ENCODE assay signal across 20 mouse cellular contexts in genomic region chr1:139223804-139224203, GRCm38 (mm10).
"Had no signal": no experiment of that assay in that cellular context is flagged by ENCODE, and none has a peak within 500 bp of the region (broad histone marks: within the 10 kb centered on the region; RNA-seq: fewer than 3 reads in every experiment).

No protein-coding gene starts in this region.

- H3K4me1 ChIP-seq: limb, embryonic 15.5 days; liver, embryonic 12.5 days; liver, embryonic 15.5 days; midbrain, embryonic 12.5 days; neural tube, embryonic 13.5 days had no signal

- DNase-seq: kidney, adult 11 months; kidney, adult 9 months; kidney, postnatal 10 days; layer of hippocampus, adult 9-11 months; lung, adult 2 months; lung, postnatal 14 days; lung, postnatal 4 days; retina, postnatal 1 day; right cerebral cortex, postnatal 25 days; spleen, adult 18-20 months; thymus, adult 18-20 months; thymus, postnatal 36 days had no signal

- H3K36me3 ChIP-seq: limb, embryonic 15.5 days; liver, embryonic 12.5 days; liver, embryonic 15.5 days; midbrain, embryonic 12.5 days; neural tube, embryonic 13.5 days had no signal

- H3K9me3 ChIP-seq: limb, embryonic 15.5 days; liver, embryonic 12.5 days; liver, embryonic 15.5 days; midbrain, embryonic 12.5 days; neural tube, embryonic 13.5 days had no signal

- H3K27me3 ChIP-seq: limb, embryonic 15.5 days; liver, embryonic 12.5 days; liver, embryonic 15.5 days; midbrain, embryonic 12.5 days; neural tube, embryonic 13.5 days had no signal

- H3K27ac ChIP-seq: layer of hippocampus, adult 2 months; limb, embryonic 15.5 days; liver, embryonic 12.5 days; liver, embryonic 15.5 days; midbrain, embryonic 12.5 days; neural tube, embryonic 13.5 days had no signal

- ATAC-seq: liver, embryonic 12.5 days; midbrain, embryonic 16.5 days had no signal

- H3K9ac ChIP-seq: limb, embryonic 15.5 days; liver, embryonic 12.5 days; liver, embryonic 15.5 days; midbrain, embryonic 12.5 days; neural tube, embryonic 13.5 days had no signal

- H3K4me3 ChIP-seq: layer of hippocampus, adult 2 months; limb, embryonic 15.5 days; liver, embryonic 12.5 days; liver, embryonic 15.5 days; midbrain, embryonic 12.5 days; myocyte; neural tube, embryonic 13.5 days had no signal

- H3K4me2 ChIP-seq: limb, embryonic 15.5 days; liver, embryonic 12.5 days; liver, embryonic 15.5 days; midbrain, embryonic 12.5 days; neural tube, embryonic 13.5 days had no signal
